Mouse (Mus musculus) Patski (cell line): ENCODE measurements around the gene Nfkbil1. TPM values are rescaled to one million over a fixed set of nuclear protein-coding genes. Genes with fewer than 3 reads are reported as not detected.
A peak's percentile ranks its signal among the peaks of the same experiment; 100 is the strongest.

ENCODE experiments used
- ATAC-seq: fragments of 100-300 bp; one replicate; pipeline ENCODE4 v1.8.0; 2021
- CTCF ChIA-PET: fragments of 350-600 bp; sonication (Branson Sonifier 250); formaldehyde crosslinking; loops from one replicate; lab custom pipeline; 2022; ENCODE audit warnings: inconsistent platforms; lab: Charles Lee
- POLR2A ChIA-PET: fragments of 350-600 bp; sonication (Branson Sonifier 250); formaldehyde crosslinking; loops from one replicate; lab custom pipeline; 2022; ENCODE audit warnings: antibody characterized with exemption, inconsistent platforms; lab: Charles Lee
- DNase-seq: peaks from one replicate; pipeline ENCODE4 v3.0.0-alpha.2; 2011; ENCODE audit warnings: low read depth, low spot score
- H3K27me3 ChIP-seq: fragments of 371-371 bp; one replicate; pipeline ENCODE4 v1.5.1; 2021
- CTCF ChIP-seq: fragments of 100-300 bp; IDR thresholded peaks from one replicate; pipeline ENCODE4 v1.5.1; 2021
- in situ Hi-C: fragments of 300-500 bp; cut with MboI; formaldehyde crosslinking; loops from 3 replicates; pipeline ENCODE4 v1.11.1; 2018; ENCODE audit warnings: low pct_unique_long_range_greater_than_20kb, mixed read lengths
- polyA plus RNA-seq: library from polyadenylated mRNA; unstranded; gene quantifications from one replicate; pipeline ENCODE4 v1.2.3, GENCODE M21; 2021

Nfkbil1 gene
- polyA plus RNA-seq, 1 experiment from 2014 or later = 32.8 TPM

GRCm38 (mm10) chr17:35231022-35231421, 4.6 kb downstream of the Nfkbil1 start:
- H3K27me3 ChIP-seq = no peaks in the 10 kb centered on the region
- ChIA-PET POLR2A (interaction anchor here (0.6 kb wide), 1 partner anchor 44 kb away, joined by 3 read pairs; no protein-coding TSS in a partner anchor), CTCF (interaction anchor here (0.7 to 20.7 kb wide), 11 partner anchors 8 to 60 kb away, joined by 3 to 239 read pairs (median 4); partner anchors contain the start of genes Aif1 and Ddx39b)
- TF ChIP-seq CTCF = no peak
- in situ Hi-C loops = loop anchor here (5.0 to 10.0 kb wide), 2 partner anchors 64 to 216 kb away; partner anchors contain the start of gene Vwa7
- ATAC-seq (no peak), DNase-seq (no peak)

DNA sequence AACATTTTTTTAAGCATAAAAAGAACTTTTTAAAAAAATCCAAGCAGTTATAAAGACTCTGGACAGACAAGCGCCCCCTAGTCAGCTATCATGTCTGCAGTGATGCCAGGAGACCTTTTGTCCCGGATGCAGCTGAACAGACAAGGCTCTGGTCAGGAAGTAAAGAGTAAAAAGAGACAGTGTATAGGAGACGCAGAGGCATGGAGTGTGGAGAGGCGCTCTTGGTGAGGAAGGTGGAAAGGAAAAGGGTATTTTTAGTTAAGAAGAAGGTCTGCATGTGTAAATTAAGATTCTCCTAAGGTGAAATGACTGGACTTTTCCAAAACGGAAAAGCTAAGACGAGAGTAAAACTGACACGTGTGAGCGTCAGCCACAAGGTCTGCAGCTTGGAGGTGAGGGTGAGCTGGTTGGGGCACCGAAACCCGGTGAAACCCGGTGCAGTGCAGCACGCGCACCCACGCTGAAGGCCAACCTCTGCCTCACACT, 9.0 kb downstream of the Nfkbil1 start:
- in situ Hi-C loops = no loop called here
- no peaks in the 10 kb centered on the region for H3K27me3 ChIP-seq

GRCm38 (mm10) chr17:35225456-35225855, 10.1 kb downstream of the Nfkbil1 start:
- no peak for DNase-seq
- TF ChIP-seq CTCF = no peak
- in situ Hi-C loops = no loop called here
- ATAC-seq = no peak
- ChIA-PET CTCF (interaction anchor here (0.9 to 20.7 kb wide), 2 partner anchors 47 to 55 kb away, joined by 3 to 239 read pairs; partner anchors contain the start of gene Aif1), POLR2A (no interaction called here)
- no peaks in the 10 kb centered on the region for H3K27me3 ChIP-seq

More for the DNA sequence above, 9.0 kb downstream of the Nfkbil1 start:
- no peak for DNase-seq
- ChIA-PET CTCF (interaction anchor here (0.8 to 20.7 kb wide), 2 partner anchors 48 to 56 kb away, joined by 3 to 239 read pairs; partner anchors contain the start of gene Aif1), POLR2A (no interaction called here)
- ATAC-seq = no peak
- TF ChIP-seq CTCF = no peak

DNA sequence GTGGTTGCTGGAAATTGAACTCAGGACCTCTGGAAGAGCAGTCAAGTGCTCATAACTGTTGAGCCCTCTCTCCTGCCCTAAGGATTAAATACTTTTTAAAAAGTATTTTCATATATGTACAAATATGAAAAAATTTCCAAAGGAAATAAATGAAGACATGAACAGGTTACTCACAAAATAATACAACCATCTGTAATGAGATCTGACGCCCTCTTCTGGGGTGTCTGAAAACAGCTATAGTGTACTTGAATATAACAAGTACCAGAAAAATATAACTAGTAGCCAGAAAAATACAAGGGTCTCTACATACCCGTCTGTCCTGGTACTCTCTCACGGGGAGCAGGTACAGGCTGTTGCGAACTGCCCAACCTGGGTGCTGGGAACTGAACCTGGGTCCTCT, 11.0 kb downstream of the Nfkbil1 start:
- H3K27me3 ChIP-seq = no peaks in the 10 kb centered on the region
- TF ChIP-seq CTCF = no peak
- ATAC-seq (no peak), DNase-seq (no peak)
- POLR2A ChIA-PET = no interaction called here
- CTCF ChIA-PET = interaction anchor here (20.7 kb wide), 1 partner anchor 54 kb away, joined by 239 read pairs; the partner anchor contains the start of gene Aif1
- in situ Hi-C loops = no loop called here

- ATAC-seq (no peak), DNase-seq (no peak)
- CTCF ChIA-PET = interaction anchor here (20.7 kb wide), 1 partner anchor 51 kb away, joined by 239 read pairs; the partner anchor contains the start of gene Aif1
- H3K27me3 ChIP-seq = no peaks in the 10 kb centered on the region
- no peak for TF ChIP-seq CTCF
- in situ Hi-C loops = no loop called here
- POLR2A ChIA-PET = no interaction called here
These were observed 13.3 kb downstream of the Nfkbil1 start for GRCm38 (mm10) chr17:35222299-35222698.

DNA sequence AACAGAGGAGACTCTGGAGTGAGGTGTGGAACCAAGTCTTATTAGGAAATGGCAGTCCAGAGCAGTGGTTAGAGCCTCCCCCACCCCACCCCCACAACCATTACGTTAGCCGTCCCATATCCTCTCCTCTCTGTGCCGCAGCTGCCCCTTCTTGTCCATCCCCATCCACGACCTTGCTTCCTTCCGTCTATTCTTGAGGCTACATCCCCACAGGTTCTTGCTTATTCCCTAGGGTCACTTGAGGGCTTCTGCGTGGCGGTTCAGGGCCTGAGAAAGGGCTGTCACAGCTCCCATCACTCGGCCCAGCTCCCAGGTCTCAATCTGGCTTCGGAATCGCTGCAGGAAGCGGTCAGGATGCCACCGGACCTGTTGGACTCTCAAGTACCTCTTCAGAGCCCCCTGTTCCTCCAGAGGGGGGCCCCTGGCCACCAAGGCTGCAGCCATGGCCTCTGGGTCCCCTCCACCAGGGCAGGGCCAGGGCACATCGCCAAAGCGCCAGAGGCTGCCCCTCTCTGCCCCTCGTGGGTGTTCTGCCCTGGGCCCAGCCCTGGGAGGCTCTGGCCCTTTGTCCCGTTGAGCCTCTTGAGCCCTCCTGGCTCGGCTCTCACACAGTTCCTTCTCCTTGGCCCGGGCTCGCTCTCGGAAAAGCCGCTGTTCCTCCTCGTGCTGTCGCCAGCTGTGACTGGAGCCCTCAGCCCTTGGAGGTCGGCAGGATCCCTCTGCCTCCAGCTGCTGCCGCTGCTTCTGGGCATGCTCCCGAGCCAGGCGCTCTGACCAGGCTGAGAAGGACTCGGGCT, 15.2 kb downstream of the Nfkbil1 start, which contains the start of gene Gm16181:
Gene Gm16181, plus strand, starts transcription at position 679 of the 797 bp plus-strand sequence.
- in situ Hi-C loops = no loop called here
- ChIA-PET POLR2A (interaction anchor here (1.1 kb wide), 1 partner anchor 50 kb away, joined by 3 read pairs; no protein-coding TSS in a partner anchor), CTCF (interaction anchor here (1.2 kb wide), 1 partner anchor 11 kb away, joined by 4 read pairs; no protein-coding TSS in a partner anchor)
- DNase-seq (no peak), ATAC-seq (peak; percentile 18)
- no peaks in the 10 kb centered on the region for H3K27me3 ChIP-seq
- no peak for TF ChIP-seq CTCF

- POLR2A ChIA-PET = interaction anchor here (1.1 kb wide), 1 partner anchor 49 kb away, joined by 3 read pairs; no protein-coding TSS in a partner anchor
- CTCF ChIA-PET = interaction anchor here (1.2 kb wide), 1 partner anchor 11 kb away, joined by 4 read pairs; no protein-coding TSS in a partner anchor
- H3K27me3 ChIP-seq = no peaks in the 10 kb centered on the region
- in situ Hi-C loops = no loop called here
- DNase-seq (no peak), ATAC-seq (no peak)
- TF ChIP-seq CTCF = no peak
These were observed 16.0 kb downstream of the Nfkbil1 start for GRCm38 (mm10) chr17:35219601-35220041.

- ChIA-PET POLR2A (no interaction called here), CTCF (no interaction called here)
- DNase-seq = no peak
- no peaks in the 10 kb centered on the region for H3K27me3 ChIP-seq
- no peak for ATAC-seq
- in situ Hi-C loops = no loop called here
- no peak for TF ChIP-seq CTCF
These were observed 16.9 kb downstream of the Nfkbil1 start for GRCm38 (mm10) chr17:35218516-35219193.

- POLR2A ChIA-PET = no interaction called here
- no peak for DNase-seq
- CTCF ChIA-PET = no interaction called here
- no peaks in the 10 kb centered on the region for H3K27me3 ChIP-seq
- ATAC-seq = no peak
- TF ChIP-seq CTCF = no peak
- in situ Hi-C loops = no loop called here
These were observed 22.5 kb downstream of the Nfkbil1 start for GRCm38 (mm10) chr17:35213071-35213470.

DNA sequence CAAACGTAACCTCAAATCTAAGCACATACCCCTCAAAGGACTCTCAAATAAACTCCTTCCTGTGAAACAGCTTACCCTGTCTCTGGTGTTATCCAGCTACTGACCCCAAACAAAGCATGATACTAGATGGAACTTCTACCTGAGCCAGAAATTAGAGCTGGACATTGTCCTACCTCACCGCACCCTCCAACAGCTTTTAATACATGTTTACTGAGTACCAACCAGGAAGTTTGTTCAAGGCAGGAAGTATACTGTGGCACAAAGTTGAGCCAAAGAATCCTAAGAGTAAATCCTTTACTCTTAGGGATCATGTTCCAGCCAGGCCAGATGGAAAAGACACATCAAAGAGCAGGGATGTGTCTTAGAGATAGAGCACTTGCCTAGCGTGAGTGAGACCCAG, 25.0 kb downstream of the Nfkbil1 start:
- no peak for DNase-seq
- in situ Hi-C loops = no loop called here
- TF ChIP-seq CTCF = no peak
- POLR2A ChIA-PET = no interaction called here
- H3K27me3 ChIP-seq = no peaks in the 10 kb centered on the region
- no peak for ATAC-seq
- CTCF ChIA-PET = interaction anchor here (1.6 kb wide), 1 partner anchor 42 kb away, joined by 7 read pairs; no protein-coding TSS in a partner anchor
